Mouse (Mus musculus): ENCODE measurements around the gene Depdc7. TPM values are rescaled to one million over a fixed set of nuclear protein-coding genes. Genes with fewer than 3 reads are reported as not detected.

Gene Depdc7
- total RNA-seq (2021) = 1 to 10 TPM; 1.5 to 1.7 TPM
- long read RNA-seq, experiment 1, partial matches to known transcripts = 0 of 4 reads
- long read RNA-seq, experiment 1, other reads (novel, unspliced or antisense) = 1 of 4 reads
- long read RNA-seq, experiment 2, partial matches to known transcripts = 0 of 1 reads
- long read RNA-seq, experiment 2, other reads (novel, unspliced or antisense) = 0 of 1 reads

- no peak for TF ChIP-seq CTCF (IDR thresholded peaks at IDR 0.05)
- intact Hi-C loops (cut with DNase I) = no loop called here
- Histone ChIP-seq H3K27ac (peak within 1 kb of the TSS; percentile 82), H3K4me3 (peak within 1 kb of the TSS; percentile 87)
- DNase-seq = peak; percentile 93
Observed at GRCm38 (mm10) chr2:104742741-104743064, at the start of gene Depdc7. Gene Depdc7, minus strand, starts transcription at chr2:104742878.

DNA sequence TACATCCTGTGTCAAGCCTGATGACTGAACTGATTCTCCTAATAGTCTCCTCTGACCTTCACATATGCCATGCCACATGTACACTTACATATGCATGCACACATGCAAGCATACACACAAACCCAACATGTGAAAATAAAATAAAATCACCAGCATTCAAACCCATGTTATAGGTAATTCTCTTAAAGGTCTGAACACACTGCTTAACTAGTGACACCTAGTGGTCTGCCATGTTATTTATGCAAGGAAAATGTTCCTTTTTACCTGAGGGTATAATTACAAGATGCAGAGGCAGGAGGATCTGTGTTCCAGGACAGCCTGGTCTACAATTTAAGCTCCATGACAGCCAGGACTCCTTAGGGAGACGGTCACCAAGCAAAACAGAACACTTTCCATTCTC lies 32.1 kb upstream of the Depdc7 start:
- Histone ChIP-seq H3K27ac (no peak overlapping the region), H3K4me3 (no peak overlapping the region)
- DNase-seq = no peak
- intact Hi-C loops (cut with DNase I) = loop anchor here (2.0 kb wide), 1 partner anchor 90 kb away; no protein-coding TSS in a partner anchor
- TF ChIP-seq CTCF (IDR thresholded peaks at IDR 0.05) = peak; percentile 70

DNA sequence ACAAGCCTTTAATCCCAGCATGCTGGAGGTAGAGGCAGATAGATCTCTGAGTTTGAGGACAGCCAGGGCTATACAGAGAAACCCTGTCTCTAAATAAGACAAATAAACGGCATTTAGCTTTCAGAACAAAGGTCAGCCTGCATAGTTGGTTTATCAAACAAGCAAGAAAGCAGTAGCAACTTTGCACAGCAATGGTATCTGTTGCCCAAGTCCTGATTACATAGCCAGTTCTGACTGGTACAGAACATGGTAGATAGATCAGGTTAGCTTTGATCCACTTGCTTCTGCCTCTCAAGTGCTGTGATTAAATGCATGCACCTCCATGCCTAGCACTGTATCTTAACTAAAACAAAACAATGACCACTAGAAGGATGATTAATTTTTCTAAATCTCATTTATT lies 26.0 kb upstream of the Depdc7 start:
- intact Hi-C loops (cut with DNase I) = no loop called here
- no peak overlapping the region for H3K27ac ChIP-seq
- no peak overlapping the region for H3K4me3 ChIP-seq
- no peak for TF ChIP-seq CTCF (IDR thresholded peaks at IDR 0.05)
- no peak for DNase-seq

DNA sequence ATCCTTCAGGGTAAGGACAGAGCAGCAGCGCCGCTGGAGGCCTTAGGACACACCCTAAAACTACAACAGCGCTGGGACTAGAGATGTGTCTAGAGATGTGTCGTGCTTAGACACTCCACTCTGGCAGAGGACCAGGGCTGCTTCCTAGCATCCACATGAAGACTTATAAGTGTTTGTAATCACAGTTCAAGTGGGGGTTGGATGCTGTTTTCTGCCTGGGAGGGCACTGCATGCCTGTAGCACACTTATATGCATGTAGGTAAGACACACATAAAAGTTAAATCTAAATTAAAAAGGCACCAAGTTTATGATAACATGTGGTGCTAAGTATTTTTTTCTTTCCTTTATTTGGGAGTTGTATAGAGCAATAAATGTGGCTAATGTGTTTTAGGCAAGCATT lies 21.3 kb upstream of the Depdc7 start:
- Histone ChIP-seq H3K4me3 (no peak overlapping the region), H3K27ac (no peak overlapping the region)
- intact Hi-C loops (cut with DNase I) = no loop called here
- no peak for DNase-seq
- TF ChIP-seq CTCF (IDR thresholded peaks at IDR 0.05) = no peak

DNA sequence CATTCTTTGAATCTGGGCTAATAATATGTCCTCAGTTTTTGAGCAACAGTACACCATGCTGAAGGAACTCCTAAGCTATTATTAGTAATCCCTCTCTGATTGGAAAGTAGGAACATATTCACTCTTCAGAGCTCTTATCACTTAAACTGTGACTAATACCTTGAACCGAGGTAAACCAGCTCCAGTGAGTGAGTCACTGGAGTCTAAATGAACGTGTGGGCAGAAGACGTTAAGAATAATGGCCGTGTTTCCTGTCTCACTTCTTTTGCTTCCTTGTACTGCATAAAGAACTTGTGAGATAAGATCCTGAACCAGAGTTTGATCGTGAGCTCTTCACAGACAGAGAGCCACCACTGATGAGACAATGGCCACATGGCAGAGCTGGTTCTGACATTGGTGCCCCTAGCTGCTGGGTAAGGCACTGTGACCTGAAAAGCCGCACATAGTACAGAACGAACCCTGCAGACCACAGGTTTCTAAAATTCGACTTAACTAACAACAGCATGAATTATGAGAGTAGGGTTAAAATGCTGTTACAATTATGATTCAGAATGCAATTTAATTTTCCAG lies 20.5 kb upstream of the Depdc7 start:
- no peak for DNase-seq
- Histone ChIP-seq H3K4me3 (no peak overlapping the region), H3K27ac (no peak overlapping the region)
- TF ChIP-seq CTCF (IDR thresholded peaks at IDR 0.05) = no peak
- intact Hi-C loops (cut with DNase I) = no loop called here

GRCm38 (mm10) chr2:104750611-104751010 lies 7.9 kb upstream of the Depdc7 start:
- Histone ChIP-seq H3K4me3 (no peak overlapping the region), H3K27ac (no peak overlapping the region)
- intact Hi-C loops (cut with DNase I) = loop anchor here (5.0 kb wide), 1 partner anchor 63 kb away; no protein-coding TSS in a partner anchor
- no peak for DNase-seq
- TF ChIP-seq CTCF (IDR thresholded peaks at IDR 0.05) = peak; percentile 50

DNA sequence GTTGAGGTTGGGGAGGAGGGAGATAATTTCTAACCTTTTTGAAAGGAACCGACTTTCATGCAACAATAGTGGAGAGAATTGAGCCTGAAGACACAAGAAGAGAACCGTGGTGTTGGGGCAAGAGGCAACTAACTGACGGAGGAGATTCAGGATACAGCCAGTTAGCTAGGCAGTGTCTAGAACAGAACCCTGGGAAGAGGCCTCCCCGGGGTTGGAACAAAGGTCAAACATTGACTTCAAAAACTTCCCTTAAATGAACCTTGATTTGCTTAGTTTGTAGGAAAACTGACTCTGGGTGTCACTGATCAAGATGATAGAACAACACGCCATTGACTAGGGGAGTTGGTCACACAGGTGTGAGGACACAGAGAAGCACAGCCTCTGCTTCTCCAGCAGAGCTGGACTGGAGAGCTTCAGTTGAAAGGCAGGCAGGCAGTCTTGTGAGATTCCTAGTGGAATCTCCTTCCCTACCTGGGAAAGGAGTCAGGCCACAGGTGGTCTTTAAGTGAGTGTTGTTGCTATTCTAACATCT lies 6.0 kb upstream of the Depdc7 start:
- no peak overlapping the region for H3K4me3 ChIP-seq
- TF ChIP-seq CTCF (IDR thresholded peaks at IDR 0.05) = no peak
- no peak for DNase-seq
- no peak overlapping the region for H3K27ac ChIP-seq
- intact Hi-C loops (cut with DNase I) = no loop called here

DNA sequence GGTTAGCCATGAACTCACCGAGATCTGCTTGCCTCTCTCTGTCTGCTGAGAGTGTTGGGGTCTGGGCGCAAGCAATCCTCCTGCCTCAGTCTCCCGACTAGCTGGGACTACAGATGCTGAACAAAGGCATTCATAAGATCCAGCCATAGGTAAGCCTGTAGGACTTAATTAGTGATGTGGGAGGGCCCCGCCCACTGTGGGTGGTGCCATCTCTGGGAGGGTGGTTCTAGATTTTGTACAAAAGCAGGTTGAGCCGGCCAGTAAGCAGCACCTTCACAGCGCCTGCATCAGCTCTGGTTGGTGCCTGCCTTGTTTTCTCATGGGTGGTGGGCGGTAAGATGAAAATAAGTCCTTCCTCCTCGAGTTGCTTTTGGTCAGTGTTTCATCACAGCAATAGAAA lies 3.6 kb upstream of the Depdc7 start:
- intact Hi-C loops (cut with DNase I) = no loop called here
- H3K27ac ChIP-seq = no peak overlapping the region
- no peak for DNase-seq
- TF ChIP-seq CTCF (IDR thresholded peaks at IDR 0.05) = no peak
- H3K4me3 ChIP-seq = no peak overlapping the region

GRCm38 (mm10) chr2:104743971-104744370 lies 1.3 kb upstream of the Depdc7 start:
- TF ChIP-seq CTCF (IDR thresholded peaks at IDR 0.05) = no peak
- intact Hi-C loops (cut with DNase I) = no loop called here
- Histone ChIP-seq H3K27ac (no peak overlapping the region), H3K4me3 (no peak overlapping the region)
- no peak for DNase-seq

- Histone ChIP-seq H3K27ac (no peak overlapping the region; the same call in 1 of the 2 replicates), H3K4me3 (peak overlapping the region; percentile 87)
- intact Hi-C loops (cut with DNase I) = no loop called here
- no peak for DNase-seq
- TF ChIP-seq CTCF (IDR thresholded peaks at IDR 0.05) = no peak
Observed at GRCm38 (mm10) chr2:104743160-104743559, 482 bp upstream of the Depdc7 start.

DNA sequence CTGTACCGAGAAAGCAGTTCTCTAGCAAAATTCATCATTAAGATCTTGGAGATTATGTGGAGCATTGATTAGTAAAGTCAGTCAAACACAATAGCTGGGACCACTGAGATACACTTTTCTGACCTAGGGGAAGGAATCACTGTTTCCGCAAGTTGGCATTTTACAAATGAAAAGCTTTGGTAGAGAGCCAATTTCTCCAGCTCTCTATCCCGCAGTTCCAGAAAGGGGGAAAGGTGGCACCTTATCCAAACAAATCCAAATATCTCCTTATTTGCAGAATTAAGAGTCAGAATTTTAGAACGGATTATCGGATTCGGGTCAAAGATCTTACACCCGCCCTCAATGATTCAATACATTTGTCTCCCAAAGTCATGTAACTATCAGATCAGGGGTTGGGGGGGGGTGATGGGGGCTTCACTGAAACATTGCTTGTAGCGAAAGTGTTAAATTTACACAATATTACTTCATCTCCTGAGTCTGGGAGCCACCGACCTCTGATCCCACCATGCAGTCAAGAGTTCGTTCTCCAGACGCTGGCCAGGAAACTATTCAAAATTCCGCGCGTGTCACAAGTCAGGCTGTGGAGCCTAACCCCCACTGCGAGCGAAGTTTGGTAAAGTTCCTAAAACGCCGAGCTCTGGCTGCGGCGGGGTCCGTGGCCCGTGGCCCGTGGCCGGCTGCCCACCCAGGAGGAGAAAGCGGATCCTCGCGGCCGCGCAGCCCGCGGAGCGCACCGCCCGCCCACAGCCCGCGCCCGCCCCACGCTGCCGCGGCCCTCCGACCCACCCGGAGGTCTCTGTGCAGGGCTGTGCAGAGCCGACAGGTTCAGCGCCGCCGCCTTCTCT lies 560 bp downstream of the Depdc7 start:
- intact Hi-C loops (cut with DNase I) = no loop called here
- Histone ChIP-seq H3K27ac (peak overlapping the region; percentile 82), H3K4me3 (peak overlapping the region; percentile 87)
- no peak for DNase-seq
- no peak for TF ChIP-seq CTCF (IDR thresholded peaks at IDR 0.05)

- Histone ChIP-seq H3K27ac (0 out of 2 replicates have a peak overlapping the region, but pooled peaks have one; percentile 8), H3K4me3 (peak overlapping the region; percentile 87)
- DNase-seq = peak; percentile 23
- intact Hi-C loops (cut with DNase I) = no loop called here
- TF ChIP-seq CTCF (IDR thresholded peaks at IDR 0.05) = no peak
Observed at GRCm38 (mm10) chr2:104741015-104741758, 1.5 kb downstream of the Depdc7 start.

Data from gastrocnemius, adult 2 months (tissue).